Mouse (Mus musculus) E14TG2a.4 (cell line): ENCODE measurements around the gene Sypl.

Experiments used
- CTCF ChIP-seq: conservative IDR thresholded peaks from 2 replicates; pipeline ENCODE4 v1.5.1; 2014; ENCODE audit warnings: low read length
- POU5F1 ChIP-seq: IDR thresholded peaks from 2 replicates; pipeline ENCODE4 v1.6.1; 2014; ENCODE audit warnings: low read length, borderline replicate concordance

- TF ChIP-seq CTCF (no peak), POU5F1 (no peak)
These were observed 728 bp downstream of the Sypl start for GRCm38 (mm10) chr12:32954216-32955021.
